Mouse (Mus musculus): Measurements from ENCODE around the gene Tdrd9.

Gene Tdrd9

DNA sequence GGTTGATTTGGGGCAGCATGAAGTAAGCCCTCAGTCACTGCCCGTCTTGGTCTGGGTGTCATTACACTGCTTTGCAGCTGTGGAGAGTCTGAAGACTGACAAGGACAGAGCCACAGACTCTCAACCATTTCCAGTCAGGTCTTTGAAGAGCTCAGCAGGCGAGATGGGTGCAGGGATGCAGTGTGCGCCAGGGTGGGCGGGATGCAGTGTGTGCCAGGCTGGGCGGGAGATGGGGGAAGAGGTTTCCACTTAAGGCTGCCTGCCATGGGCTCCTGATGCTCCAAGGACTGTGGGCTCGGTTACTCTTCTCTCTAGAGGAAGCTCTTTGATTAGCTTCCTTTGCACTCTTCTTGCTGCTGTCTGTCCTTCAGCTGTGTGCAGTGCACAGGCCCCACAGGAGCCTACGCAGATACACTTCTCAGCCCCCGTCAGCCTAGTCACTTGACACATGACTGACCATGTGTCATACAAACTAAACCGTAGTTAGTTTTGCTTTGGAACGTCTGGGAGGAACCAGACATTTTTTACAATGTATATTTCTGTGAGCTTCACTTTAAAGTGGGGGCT is 62.1 kb downstream of the Tdrd9 start:
- DNase-seq = peak; percentile 66

DNA sequence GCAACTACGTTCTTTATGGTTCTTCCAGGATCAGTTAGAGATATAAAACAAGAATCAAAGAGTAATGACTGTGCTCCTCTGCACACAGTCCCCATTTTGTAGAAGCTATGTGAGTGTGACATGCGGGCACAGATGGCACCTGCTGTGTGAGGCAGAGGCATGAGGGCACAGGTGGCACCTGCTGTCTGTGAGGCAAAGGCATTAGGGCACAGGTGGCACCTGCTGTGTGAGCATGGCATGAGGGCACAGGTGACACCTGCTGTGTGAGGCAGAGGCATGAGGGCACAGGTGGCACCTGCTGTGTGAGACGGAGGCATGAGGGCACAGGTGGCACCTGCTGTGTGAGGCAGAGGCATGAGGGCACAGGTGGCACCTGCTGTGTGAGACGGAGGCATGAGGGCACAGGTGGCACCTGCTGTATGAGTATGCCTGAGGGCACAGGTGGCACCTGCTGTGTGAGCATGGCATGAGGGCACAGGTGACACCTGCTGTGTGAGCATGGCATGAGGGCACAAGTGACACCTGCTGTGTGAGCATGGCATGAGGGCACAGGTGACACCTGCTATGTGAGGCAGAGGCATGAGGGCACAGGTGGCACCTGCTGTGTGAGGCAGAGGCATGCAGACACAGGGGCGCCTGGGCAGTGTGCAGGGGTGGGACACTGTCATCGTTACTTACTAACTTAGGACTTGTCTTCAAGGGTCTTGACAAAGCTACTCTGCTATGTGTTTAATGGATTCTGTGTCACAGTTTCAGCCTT is 64.2 kb downstream of the Tdrd9 start:
- DNase-seq = peak; percentile 68

DNA sequence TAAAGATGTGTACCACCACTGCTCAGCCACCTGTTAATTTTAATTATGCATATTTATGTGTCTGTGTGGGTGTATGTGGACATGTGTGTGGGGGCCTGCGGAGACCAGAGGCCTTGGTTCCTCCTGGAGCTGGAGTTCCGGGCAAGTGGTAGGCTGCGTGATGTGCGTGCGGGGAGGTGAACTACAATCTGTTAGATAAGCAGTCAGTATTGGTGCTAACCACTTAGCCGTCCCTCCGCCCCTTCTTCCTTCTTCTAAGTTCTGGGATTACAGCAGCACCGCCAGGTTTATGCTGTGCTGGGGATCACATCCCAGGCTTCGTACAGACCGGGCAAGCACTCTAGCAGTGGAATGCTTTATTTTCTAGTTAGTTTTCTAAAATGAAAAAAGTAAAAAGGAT is 67.1 kb downstream of the Tdrd9 start:
- peak; percentile 64 for DNase-seq

DNA sequence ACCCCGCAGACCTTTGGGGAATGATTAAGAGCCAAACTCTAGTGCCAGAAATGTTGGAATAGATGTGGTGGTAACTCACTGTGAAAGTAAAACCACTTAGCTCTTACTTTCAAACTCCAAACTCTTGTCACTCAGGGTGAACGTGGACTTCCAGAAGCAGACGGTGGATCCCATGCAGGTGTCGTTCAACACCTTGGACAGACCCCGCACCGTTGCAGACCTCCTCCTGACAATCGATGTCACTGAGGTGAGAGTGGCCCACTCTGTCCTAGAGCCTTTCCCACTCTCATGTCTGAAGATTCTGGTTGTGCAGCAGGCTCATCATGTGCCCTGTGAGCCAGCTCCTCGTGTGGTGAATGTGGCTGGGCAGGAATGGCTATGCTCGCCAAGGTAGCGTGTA is 67.8 kb downstream of the Tdrd9 start:
- DNase-seq = peak; percentile 73

DNA sequence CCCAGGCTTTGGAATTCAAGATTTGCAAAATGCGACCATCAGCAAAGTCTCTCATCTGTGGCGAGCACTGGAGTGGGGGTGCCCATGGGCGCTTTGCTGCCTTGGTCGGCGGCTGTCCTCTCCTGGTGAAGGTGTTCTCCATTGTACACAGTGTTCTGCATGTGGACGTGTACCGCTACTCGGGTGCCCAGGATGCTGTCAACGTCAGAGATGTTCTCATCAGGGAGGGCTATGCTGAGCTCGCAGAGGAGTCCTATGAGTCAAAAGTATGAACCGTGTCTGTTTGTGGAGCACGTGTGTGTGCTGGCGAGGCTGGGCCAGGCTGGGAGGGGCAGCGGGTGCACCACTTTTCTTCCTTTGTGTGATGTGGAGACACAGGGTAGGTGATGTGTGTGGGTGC is 71.3 kb downstream of the Tdrd9 start:
- peak; percentile 88 for DNase-seq

DNA sequence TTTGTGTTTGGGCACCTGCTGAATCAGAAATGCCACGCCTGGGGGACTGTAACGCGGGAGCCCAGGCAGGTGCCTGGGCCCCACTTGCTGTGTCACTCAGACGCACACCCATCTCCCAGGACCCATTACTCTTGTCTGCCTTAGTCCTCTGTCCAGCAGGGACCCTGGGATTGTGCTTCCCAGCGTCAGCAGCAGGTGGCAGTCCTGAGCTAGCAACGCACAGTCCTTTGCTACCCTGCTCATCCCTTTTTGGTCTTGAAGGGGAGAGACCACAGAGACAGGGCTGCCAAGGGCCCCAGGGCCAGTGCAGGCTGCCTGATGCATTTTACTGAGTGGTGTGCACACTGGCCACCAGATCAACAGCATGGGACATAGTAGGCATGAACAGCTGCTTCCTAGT is 106.3 kb downstream of the Tdrd9 start:
- peak; percentile 92 for DNase-seq

DNA sequence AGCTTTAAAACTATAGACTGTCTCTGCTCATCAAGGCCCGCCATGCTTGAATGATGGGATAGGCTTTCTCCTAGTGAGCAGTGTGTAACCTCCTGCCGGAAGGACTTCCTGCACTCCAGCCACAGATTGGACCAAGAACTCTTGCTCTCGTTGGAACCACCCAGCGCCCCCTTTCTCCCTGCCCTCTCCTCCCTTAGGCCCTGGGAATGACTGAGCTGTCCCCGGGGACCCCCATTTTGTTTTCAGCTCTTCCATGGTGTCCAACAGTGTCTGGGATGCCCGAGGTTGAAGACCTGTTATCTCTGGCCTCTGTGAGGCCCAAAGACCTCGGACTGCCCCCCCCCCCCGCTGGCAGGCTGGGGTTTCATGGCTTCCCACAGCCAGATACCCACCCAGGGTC is 108.6 kb downstream of the Tdrd9 start:
- peak; percentile 91 for DNase-seq

DNA sequence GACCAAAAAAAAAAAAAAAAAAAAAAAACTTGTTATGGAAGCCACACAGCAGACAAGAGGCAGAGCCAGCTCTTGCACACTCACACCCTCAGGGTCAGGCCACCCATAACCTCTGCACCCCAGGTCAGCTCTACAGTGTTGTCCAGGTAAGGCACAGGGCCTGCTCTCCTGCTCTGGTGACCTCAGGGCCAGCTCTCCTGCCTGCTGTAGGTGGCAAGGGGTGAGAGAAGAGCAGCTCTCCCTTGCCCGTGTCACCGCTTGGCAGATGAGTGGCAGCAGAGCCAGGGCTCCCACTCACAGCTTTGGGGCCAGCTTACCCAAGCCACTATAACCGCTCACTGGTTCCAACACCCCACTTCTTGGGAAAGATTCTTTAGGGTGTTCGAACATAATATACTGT is 109.6 kb downstream of the Tdrd9 start:
- DNase-seq = peak; percentile 74

DNA sequence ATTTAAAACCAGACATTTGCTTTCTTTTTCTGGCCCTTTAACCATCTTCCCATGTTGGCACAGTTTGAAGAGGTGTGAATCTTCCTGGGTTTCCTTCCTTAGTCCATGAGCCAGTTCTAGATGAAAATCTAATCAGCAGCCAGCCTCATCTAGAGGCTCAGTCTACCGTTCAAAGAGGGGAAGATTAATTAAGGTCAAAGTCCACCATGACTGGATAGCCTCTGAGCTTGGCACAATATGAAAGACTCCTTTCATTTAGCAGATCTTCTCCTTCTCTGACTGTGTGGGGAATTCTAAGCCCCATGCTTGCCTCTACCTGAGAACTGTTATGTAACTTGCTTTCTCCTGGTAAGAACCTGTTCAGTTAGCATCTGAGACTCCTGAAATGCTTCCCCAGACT is 110.9 kb downstream of the Tdrd9 start:
- no peak for DNase-seq

DNA sequence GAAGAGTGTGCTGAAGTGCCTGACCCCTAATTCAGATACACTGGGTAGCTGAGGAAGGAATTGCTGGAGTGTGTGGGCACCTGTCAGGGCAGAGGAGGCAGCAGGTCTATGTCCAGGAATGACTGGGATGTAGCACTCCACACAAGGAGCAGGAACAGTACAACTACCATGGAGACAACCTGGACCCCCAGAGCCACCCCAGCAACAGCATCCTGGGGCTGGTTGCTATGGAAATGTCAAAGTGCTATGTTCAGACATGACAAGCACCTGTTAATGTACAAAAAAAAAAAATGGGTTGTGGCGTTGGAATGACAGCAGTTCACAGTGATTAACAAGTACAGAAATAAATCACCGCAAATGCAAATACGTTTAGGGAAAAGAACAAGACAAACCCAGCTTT is 114.9 kb downstream of the Tdrd9 start:
- DNase-seq = no peak

DNA sequence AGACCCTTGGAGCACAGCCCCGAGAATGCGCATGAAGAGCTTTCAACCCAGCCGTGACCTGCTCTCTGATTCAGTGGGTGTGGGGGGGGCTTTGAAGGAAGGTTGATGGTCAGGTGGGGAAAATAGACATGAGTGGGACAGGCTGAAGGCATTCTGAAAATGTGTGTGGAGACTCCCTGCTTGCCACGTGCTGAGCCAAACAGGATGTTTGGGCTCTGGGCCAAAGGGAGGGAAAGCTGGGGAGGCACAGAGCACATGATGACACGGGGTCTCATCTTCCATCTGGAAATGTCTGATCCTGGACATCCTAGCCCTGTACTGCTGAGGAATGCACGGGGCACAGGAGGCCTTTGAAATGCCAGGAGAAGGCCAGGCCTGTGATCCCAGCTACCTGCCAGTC is 115.4 kb downstream of the Tdrd9 start:
- no peak for DNase-seq

DNA sequence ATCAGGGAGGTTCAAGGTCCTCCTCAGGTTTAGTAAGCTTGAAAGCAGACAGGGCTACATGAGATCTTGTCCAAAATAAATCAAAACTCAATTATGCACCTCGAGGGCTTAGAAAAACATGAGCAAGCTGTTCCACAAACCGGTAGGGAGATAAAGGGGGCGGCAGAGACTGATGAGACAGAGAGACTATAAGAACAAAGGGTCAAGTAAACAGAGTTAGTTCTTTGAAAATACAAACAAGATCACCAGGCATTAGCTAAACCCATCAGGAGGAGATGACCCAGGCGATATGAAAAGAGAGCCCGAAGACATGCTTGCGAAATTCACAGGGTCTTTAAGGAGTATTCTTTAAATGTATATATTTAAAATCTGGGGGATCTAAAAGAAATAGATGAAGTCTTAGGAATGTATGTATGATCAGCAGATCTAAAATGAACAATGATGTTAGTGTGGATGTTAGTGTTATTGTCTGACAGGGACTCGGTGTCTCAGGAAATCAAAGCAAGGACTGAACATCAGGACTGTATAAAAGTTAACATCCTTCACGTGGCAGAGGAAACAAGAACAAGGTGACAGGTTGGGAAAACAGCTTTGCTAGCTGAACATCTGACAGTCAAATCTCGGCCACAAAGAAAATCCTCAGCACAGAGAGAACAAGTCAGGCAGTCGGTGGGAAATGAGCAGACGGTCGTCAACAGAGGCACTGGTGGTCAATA is 117.4 kb downstream of the Tdrd9 start:
- no peak for DNase-seq

DNA sequence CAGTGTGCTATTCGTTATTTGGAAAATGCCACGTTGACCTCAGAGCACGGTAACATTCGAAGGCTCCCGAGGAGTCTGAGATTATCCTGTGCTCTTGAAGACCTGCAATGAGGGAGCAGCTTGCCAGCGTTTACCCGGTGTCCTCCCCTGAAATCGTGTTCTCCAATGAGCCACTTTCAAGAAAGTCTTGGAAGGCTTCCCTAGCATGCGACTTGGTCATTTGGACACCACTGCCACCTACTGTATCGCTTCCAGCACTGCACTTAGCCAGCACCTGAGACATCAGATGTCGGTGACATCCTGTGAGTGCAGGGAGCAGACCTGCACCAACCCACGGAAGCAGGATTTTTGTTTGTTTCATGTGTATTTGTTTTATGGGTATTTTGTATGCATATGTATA is 119.7 kb downstream of the Tdrd9 start:
- peak; percentile 94 for DNase-seq

DNA sequence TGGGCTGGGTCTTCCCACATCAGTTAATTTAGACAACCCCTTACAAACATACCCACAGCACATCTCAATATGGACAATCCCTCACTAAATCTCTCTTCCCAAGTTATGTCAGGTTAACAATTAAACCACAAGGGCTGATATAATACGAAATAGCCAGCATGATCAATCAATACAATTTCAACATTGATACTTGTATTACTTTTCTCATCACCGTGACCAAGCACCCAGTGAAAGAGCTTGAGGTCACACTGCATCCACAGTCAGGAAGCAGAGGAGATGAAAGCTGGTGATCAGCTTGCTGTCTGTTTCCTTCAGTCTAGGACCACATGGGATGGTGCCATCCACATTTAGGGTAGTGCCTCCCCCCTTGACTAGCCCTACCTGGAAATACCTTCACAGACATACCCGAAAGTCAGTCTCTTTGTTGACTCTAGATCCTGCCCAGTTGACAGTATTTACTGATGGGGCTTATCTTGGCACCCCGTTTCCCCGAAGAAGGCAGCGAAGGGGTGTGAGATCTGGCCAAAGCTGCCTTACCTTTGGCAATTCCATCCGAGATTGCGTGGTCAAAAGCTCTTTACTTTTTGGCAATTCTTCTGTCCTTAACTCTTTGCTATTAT is 123.0 kb downstream of the Tdrd9 start:
- no peak for DNase-seq

DNA sequence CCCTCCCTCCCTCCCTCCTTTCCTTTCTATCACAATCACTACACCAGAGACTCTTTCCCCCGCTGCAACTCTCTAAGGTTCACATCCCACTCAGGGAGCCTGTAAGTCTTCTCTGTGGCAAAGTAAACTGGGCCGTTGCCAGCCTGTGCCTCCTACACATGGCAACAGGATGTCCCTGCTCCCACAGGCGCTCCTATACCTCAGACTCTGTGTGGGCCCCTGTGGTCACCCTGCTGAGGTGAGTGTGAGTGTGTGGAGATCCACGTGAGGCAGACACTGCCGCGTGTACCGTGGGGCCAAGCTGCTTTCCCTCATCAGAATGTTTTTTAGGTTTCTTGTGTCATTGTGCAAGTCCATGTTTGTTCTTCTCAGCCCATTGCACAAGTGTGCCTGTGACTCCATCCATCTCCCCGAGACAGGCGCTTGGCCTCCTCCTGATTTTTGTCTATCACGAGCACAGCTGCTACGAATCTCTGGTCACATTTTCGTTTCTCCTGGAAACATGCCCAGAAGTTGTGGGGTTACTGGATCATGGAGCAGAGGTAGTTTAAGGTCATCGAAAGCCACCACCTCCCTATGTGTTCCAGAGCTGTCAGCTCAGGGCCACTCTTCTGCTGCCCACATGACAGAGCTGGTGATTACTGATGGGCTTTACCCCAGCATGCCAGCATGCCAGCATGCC is 124.8 kb downstream of the Tdrd9 start:
- peak; percentile 98 for DNase-seq

DNA sequence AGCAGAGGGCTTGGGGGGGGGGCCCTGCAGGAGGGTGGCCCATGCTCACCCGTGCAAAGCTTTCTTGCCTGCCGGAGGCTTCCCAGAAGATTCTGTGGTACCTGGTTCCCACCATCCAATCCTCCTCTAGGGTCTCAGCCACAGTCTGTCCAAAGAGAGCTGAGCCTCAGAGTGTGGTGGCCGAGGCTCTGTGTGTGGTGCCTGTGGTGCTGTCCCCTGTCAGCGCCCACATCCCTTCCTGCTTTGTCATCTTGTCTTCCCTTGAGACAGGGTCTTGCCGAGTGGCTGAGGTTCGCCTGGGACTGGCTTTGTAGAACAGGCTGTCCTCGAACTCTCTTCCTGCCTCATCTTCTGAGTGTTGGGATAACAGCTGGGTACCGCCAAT is 125.4 kb downstream of the Tdrd9 start:
- no peak for DNase-seq

DNA sequence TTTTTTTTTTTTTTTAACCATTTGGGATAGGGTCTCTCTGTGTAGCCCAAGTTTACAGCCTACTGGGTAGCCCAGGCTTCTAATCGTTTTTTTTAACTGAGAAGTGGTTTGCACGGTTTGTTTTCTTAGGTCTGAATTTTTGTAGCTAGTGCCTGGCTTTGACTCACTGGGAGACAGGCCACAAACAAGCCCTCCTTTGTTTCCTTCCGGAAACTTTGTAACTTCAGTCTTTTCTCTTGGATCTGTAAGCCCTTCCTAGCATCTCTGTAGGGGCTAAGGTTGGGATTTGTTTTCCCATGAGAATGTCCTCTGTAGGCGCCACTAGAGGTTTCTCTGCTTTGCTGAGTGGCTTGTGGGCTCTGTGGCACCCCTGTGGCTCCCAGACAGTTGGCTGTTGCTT is 128.7 kb downstream of the Tdrd9 start:
- no peak for DNase-seq

DNA sequence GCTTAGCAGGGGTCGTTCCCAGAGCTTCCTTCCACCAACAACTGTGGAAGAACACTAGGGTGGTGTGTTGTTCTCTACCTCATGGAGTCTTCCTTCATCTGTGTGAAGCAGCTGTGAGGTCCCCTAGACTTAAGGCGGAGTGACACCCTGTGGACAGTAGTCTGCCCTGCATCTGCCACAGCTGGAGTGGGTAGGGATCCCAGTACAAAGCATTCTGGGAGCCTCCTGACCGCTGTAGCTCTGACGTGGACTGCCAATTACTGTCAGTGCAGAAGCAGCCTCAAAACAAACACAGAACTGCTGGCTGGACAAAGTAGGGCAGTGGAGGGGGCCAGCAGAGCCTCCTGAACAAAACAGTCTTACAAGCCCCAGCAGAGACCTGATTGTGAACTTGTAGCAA is 129.7 kb downstream of the Tdrd9 start:
- DNase-seq = peak; percentile 95

DNA sequence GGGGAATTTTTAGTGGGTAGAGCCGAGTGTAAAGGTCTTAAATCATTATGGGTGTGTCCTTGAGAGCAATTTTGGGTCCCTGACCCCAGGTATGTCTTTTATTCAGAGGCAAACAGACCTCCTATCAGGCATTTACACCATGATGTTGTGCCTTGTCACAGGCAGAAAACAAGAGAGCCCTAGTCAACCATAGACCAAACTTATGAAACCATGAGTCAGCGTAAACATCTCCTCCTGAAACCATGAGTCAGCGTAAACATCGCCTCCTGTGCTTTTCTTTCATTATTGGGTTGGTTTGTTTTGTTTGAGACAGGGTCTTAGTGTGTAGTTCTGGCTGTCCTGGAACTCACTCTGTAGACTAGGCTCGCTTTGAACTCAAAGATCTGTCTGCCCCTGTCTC is 131.8 kb downstream of the Tdrd9 start:
- DNase-seq = no peak

DNA sequence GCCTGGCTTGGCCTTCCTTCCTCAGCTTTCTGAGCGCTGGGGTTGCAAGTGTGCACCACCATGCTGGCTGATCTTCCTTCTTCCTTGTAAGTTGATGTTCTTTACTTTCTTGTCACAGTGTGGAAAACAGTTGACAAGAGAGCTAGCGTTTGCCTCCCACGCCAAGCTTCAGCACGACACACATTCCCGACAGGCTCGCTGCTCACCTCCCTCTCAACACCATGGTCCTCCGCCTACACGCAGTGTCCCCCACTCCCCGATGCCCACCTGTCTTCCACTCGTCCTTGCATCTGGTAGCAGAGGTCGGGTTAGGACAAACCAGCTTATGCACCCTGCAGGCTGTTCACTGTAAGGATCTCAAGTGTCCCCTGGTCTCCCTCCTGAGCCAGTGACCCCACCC is 133.5 kb downstream of the Tdrd9 start:
- DNase-seq = no peak

DNA sequence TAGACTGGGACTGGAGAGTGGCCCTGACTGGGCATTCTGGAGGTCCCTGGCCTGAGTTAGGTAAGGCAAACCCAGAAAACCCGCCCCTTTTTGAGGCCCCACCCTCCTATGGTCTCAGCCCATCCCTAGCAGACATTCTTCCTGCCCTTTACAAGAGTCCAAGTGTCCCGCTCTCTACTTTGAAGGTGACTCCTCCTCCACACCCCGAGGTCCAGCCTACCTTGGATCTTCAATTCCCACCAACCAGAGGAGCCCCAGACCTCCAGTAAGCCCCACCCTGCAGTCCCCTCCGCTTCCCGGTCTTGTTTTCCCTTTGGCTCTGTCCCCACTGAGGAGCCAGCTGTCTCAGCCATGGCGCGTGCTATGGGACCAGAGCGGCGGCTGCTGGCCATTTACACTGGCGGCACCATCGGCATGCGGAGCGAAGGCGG is 135.2 kb downstream of the Tdrd9 start, which contains the start of gene Aspg:
Gene Aspg, plus strand, starts transcription at position 139 of the 431 bp plus-strand sequence.
- peak; percentile 93 for DNase-seq

DNA sequence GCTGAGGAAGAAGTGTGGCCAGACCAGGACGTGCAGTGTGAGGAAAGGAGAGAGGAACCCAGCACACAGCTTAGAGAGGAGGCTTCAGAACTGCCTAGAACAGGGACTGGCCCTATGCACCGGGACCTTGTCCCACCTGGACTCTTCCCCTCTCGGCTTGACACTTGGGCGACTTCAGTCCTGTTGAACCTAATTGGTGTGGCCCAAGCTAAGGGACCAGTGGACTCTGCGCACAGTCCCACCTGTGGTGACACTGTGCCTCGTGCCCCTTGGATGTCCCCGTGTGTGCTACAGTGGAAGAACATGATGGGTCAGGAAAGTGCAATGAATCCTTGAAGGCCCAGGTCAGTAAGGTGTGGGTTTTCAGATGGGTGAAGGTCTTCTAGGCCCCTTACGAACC is 136.3 kb downstream of the Tdrd9 start:
- no peak for DNase-seq

All from heart, adult 11 months (tissue).